Mouse (Mus musculus): ENCODE data around the gene Gtf2ird2.
A peak's percentile ranks its signal among the peaks of the same experiment; 100 is the strongest.

Gene Gtf2ird2

DNA sequence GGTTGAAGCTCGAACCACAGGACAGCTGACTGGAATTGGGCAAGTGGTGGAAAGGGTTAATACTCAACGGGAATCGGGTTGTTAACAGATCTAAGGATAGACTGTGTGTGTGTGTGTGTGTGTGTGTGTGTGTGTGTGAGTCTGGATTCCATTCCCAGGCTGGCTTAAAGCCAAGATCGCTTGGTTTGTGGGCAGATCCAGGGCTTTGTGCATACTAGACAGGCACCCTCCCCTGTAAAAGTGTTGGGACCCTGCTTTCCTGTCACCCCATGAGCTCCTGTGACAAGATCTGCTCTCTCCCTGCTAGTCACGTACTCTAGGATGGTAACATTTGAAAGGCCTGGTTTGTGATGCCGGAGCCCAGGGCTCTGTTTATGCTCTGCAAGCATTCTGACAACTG is 51.3 kb downstream of the Gtf2ird2 start:
- DNase-seq (ENCODE audit: low spot score) = no peak

DNA sequence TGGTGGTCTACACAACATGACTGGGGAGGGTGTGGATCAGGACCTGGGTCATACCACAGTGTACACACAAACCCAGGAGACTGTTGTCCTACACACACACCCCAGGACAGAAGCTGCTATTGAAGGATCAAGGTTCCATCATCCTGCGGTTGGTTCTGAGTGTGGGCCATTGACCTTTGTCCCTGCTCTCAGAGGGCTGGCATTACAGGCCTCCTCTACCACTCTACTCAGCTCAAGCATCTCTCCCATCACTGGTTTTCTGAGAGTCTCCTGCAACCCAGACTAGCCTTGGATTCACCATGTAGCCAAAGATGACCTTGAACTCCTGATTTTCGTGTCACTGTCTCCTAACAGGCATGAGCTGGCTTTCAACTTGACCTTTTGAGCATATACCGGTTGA is 52.4 kb downstream of the Gtf2ird2 start:
- DNase-seq (ENCODE audit: low spot score) = no peak

DNA sequence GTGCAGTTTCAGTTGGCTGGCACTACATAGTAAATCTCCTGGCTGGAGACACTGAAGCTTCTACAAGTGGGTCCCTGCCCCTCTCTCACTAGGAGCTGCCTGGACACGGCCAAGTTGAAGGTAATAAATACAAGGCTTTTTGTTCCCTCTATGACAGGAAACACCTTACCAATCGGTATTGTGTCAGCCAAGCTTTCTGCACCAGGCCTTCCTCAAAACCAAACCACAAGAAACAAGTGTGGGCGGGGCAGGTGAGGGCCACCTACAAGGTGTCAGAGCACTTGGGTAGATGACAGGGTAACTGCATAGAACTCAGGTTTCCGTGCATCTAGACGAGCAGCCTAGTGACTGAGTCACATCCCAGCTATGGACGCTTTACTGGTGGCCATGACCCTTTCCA is 53.0 kb downstream of the Gtf2ird2 start:
- DNase-seq (ENCODE audit: low spot score) = no peak

GRCm38 (mm10) chr5:134237508-134237907 is 53.7 kb downstream of the Gtf2ird2 start:
- DNase-seq (ENCODE audit: low spot score) = no peak

- DNase-seq (ENCODE audit: low spot score) = no peak
Observed at GRCm38 (mm10) chr5:134237936-134238760, 54.3 kb downstream of the Gtf2ird2 start.

DNA sequence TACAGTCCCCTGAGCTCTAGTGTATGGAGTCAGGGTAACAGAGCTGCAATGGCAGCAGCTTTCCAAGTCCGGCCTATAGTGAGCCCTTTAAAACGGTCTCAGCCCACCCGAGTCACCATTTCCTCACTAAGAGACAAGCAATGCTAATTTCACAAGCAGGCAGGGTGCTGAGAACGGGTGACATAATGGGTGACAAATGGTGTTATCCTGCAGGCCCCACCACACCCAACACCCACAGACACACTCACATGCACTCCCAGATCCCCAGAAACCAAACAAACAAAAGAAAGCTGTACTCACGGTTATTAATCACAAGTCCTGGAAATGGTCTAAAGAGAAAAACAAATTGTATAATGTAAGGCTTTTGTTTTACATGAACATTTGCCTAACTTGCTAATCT is 58.0 kb downstream of the Gtf2ird2 start:
- no peak for DNase-seq (ENCODE audit: low spot score)

GRCm38 (mm10) chr5:134243661-134244436 is 60.0 kb downstream of the Gtf2ird2 start:
- no peak for DNase-seq (ENCODE audit: low spot score)

- no peak for DNase-seq (ENCODE audit: low spot score)
Observed at GRCm38 (mm10) chr5:134244890-134245289, 61.1 kb downstream of the Gtf2ird2 start.

GRCm38 (mm10) chr5:134246146-134246545 is 62.3 kb downstream of the Gtf2ird2 start:
- DNase-seq (ENCODE audit: low spot score) = no peak

DNA sequence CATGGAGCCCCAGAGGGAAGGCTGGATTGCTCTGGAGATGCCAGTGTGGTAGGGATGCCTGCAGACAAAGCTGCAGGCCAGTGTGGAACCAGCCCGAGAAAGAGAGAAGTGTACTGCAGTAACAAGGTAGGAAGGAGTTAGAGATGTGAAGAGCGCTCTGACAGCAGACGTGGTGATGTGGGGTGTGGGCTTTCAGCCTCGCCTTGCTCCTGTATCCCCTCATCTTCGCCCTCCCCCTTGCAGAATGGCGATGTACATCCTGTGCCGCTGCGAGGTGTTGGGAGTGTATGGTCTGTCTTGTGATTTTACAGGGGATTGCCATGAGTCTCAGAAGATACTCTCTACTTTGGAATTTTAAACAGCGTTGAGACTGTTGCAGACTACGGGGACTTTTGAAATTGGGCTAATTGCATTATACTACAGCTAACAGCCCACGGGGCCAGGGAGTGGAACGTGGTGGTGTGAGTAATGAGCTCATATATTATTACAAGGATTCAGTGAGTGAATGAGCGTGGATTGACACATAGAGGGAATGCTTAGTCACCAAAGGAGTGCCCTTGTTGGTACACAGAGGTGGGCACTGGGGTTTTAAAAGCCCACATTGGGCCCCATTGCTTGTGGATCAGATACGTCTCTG is 64.9 kb downstream of the Gtf2ird2 start:
- no peak for DNase-seq (ENCODE audit: low spot score)

GRCm38 (mm10) chr5:134249245-134249649 is 65.4 kb downstream of the Gtf2ird2 start:
- no peak for DNase-seq (ENCODE audit: low spot score)

- DNase-seq (ENCODE audit: low spot score) = no peak
Observed at GRCm38 (mm10) chr5:134250601-134251000, 66.8 kb downstream of the Gtf2ird2 start.

GRCm38 (mm10) chr5:134251083-134251482 is 67.3 kb downstream of the Gtf2ird2 start:
- no peak for DNase-seq (ENCODE audit: low spot score)

DNA sequence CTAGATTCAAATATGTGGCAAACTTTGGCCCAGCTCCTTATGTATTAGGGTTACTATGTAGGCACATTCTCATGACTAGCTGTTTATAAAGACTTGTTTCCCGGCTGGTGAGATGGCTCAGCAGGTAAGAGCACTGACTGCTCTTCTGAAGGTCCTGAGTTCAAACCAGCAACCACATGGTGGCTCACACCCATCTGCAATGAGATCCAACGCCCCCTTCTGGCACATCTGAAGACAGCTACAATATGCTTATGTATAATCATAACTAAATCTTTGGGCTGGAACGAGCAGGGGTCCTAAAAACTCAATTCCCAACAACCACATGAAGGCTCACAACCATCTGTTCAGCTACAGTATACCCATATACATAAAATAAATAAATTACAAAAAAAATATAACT is 70.0 kb downstream of the Gtf2ird2 start:
- DNase-seq (ENCODE audit: low spot score) = no peak

DNA sequence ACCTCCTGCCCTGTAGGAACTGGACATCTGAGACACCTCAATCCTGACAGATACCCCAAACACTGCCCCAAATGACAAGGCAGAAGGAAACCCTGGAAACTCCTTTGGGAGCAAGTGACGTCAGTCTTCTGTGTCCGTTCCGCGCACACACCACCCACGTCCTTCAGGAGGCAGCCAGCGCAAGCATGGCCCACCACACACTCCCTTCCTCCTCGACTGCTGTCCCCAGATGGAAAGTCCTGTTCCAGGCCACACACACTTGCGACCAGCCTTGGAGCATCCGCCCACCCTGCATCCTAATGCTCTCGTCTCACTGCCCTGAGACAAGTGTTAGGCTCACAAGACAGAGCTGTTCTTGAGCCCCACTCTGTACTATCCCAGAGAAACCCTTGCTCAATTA is 71.5 kb downstream of the Gtf2ird2 start:
- DNase-seq (ENCODE audit: low spot score) = no peak

GRCm38 (mm10) chr5:134257349-134258031 is 73.7 kb downstream of the Gtf2ird2 start:
- no peak for DNase-seq (ENCODE audit: low spot score)

DNA sequence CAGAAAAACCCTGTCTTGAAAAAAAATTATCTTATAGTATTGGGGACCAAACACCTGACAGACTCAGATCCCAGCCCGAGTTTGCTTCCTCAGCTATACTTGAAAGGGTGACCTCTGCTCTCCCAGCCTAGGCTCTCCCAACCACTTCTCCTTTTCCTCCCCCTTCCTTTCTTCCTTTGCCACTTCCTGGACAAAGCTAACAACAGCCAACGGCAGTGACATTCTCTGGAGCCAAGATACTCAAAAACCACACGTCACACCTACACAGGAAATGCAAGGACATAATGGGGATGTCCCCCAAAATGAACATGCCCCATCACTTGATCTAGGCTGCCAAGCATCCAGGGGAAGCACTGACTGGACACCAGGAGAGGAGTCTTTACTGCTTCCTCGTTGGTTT is 74.6 kb downstream of the Gtf2ird2 start:
- no peak for DNase-seq (ENCODE audit: low spot score)

DNA sequence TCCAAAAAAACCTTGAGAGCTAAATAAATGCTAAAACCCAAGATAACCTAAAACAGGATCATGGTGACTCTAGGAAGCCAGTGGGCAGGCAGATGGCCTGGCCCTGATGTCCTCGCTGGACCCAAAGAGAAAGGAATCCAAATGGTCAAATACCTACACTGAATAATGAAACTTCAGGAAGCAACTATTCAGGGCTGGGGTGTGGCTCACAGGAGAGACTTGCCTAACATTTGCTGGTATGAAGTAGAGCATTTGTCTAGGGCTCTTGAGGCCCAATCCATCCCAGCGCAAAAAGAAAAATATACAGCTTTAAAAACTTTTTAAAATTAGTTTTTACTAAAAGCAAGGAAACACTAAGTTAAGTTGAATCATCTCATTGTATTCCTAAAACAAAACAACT is 75.1 kb downstream of the Gtf2ird2 start:
- DNase-seq (ENCODE audit: low spot score) = no peak

- DNase-seq (ENCODE audit: low spot score) = no peak
Observed at GRCm38 (mm10) chr5:134260001-134260636, 76.3 kb downstream of the Gtf2ird2 start.

DNA sequence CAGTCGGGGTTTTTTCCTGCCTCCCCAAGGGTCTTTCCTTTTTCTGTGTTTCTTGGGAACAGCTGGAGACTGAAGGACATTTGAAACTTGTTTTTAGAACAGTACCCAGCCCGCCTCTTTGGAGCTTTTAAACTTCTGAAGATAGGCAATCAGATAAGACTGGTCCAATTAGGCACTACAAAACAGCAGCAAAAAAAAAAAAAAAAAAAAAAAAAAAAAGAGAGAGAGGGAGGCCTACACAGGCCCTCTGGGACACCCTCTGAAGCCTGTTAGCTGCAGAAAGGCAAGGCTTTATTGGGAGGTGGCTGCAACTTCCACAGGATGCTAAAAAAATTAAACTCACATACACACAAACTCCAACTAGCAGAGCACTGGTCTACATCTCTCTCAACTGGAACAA is 82.1 kb downstream of the Gtf2ird2 start:
- DNase-seq (ENCODE audit: low spot score) = no peak

DNA sequence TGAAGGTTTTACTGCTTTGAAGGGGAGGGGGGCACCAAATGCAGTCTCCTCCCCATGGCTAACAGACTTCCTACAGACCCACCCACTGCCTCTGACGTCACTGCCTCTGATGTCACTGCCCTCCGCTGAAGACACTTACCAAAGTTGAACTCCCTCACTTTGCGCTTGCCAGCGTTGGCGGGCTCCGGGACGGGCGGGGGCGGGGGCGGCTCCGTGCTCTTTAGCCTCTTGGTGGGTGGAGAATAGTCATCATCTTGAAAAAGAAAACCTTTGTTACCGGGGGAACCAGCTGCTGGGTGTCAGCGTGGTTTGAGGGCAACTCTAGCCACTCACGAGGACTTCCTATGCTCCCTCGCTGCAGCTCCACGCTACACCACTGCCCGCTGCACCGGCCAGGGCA is 82.6 kb downstream of the Gtf2ird2 start:
- DNase-seq (ENCODE audit: low spot score) = peak; percentile 49

- DNase-seq (ENCODE audit: low spot score) = no peak
Observed at GRCm38 (mm10) chr5:134268751-134269150, 84.9 kb downstream of the Gtf2ird2 start.

All from testis, postnatal 10 days (tissue).